Mouse (Mus musculus) liver, embryonic 11.5 days (tissue): ENCODE measurements at regions not wholly inside any gene's neighbourhood (a gene's known extent, or its start where the extent isn't known, plus 50 kb on each side); places are given as distances from the start of the nearest gene placed in this dataset.

ENCODE experiments used
- ATAC-seq: fragments of 200-750 bp; cut with Nextera tagmentation; replicated peaks from 2 replicates; pipeline ENCODE4 v1.8.0; 2017; ENCODE audit warnings: moderate number of reproducible peaks, mild to moderate bottlenecking, moderate TSS enrichment, moderate library complexity; ENCODE audit not compliant: low FRiP score
- DNase-seq: peaks from one replicate; pipeline ENCODE4 v3.0.0-alpha.2; 2017; ENCODE audit warnings: low spot score
- H3K27ac ChIP-seq: fragments of 300-500 bp; sonication (generic); 2 replicates; pipeline ENCODE4 v1.5.1; 2014; ENCODE audit warnings: mild to moderate bottlenecking, low read depth, low read length, control low read depth
- H3K27me3 ChIP-seq: fragments of 300-500 bp; sonication (generic); replicated peaks from 2 replicates; pipeline ENCODE4 v1.6.1; 2014; ENCODE audit warnings: low read length, mixed read lengths; ENCODE audit not compliant: control insufficient read depth, insufficient read depth
- H3K36me3 ChIP-seq: fragments of 300-500 bp; sonication (generic); 2 replicates; pipeline ENCODE4 v1.6.1; 2014; ENCODE audit warnings: mild to moderate bottlenecking, low read length, moderate library complexity, mixed read lengths; ENCODE audit not compliant: control insufficient read depth, insufficient read depth
- H3K4me1 ChIP-seq: fragments of 300-500 bp; sonication (generic); replicated peaks from 2 replicates; pipeline ENCODE4 v1.6.1; 2014; ENCODE audit warnings: low read length, mixed read lengths; ENCODE audit not compliant: control insufficient read depth, insufficient read depth
- H3K4me2 ChIP-seq: fragments of 300-500 bp; sonication (generic); 2 replicates; pipeline ENCODE4 v1.6.1; 2014; ENCODE audit warnings: mild to moderate bottlenecking, control low read depth, moderate library complexity
- H3K4me3 ChIP-seq: fragments of 300-500 bp; sonication (generic); 2 replicates; pipeline ENCODE4 v1.5.1; 2014; ENCODE audit warnings: low read depth, low read length, control low read depth
- H3K9ac ChIP-seq: fragments of 300-500 bp; sonication (generic); 2 replicates; pipeline ENCODE4 v1.6.1; 2014; ENCODE audit warnings: low read depth, low read length, control low read depth
- H3K9me3 ChIP-seq: fragments of 300-500 bp; sonication (generic); 2 replicates; pipeline ENCODE4 v1.6.1; 2016; ENCODE audit warnings: low read length, inconsistent platforms, mixed read lengths; ENCODE audit not compliant: control insufficient read depth
- WGBS: fragments of 180-500 bp; shearing (Covaris S2); extraction: QIAGEN DNeasy Blood & Tissue Kit; methylation state at CpG from one replicate; pipeline ENCODE4 v1.1.7; 2014; 5-methylcytosine and 5-hydroxymethylcytosine counted together

GRCm38 (mm10) chr12:106822311-106822710, 666.1 kb upstream of the 3110018I06Rik start:
- H3K4me2 ChIP-seq: no peak overlapping the region
- no peak overlapping the region for H3K9ac ChIP-seq
- no peaks in the 10 kb centered on the region for H3K4me1 ChIP-seq
- 66% methylated on average over 4 of the region's 4 CpGs for WGBS
- no peaks in the 10 kb centered on the region for H3K36me3 ChIP-seq
- no peaks in the 10 kb centered on the region for H3K9me3 ChIP-seq
- DNase-seq (no peak), ATAC-seq (no peak)
- no peak overlapping the region for H3K4me3 ChIP-seq
- no peak overlapping the region for H3K27ac ChIP-seq
- H3K27me3 ChIP-seq: no peaks in the 10 kb centered on the region; the same call in 1 of the 2 replicates

- H3K4me1 ChIP-seq: no peaks in the 10 kb centered on the region
- H3K9me3 ChIP-seq: no peaks in the 10 kb centered on the region
- H3K36me3 ChIP-seq: no peaks in the 10 kb centered on the region
- DNase-seq: no peak
- H3K27me3 ChIP-seq: no peaks in the 10 kb centered on the region; the same call in 1 of the 2 replicates
- no peak for ATAC-seq
- no peak overlapping the region for H3K9ac ChIP-seq
- 28% methylated on average over 3 of the region's 3 CpGs for WGBS
- H3K4me2 ChIP-seq: no peak overlapping the region
- no peak overlapping the region for H3K4me3 ChIP-seq
- H3K27ac ChIP-seq: no peak overlapping the region
Measured at GRCm38 (mm10) chr12:106828542-106828941, 659.9 kb upstream of the 3110018I06Rik start.

GRCm38 (mm10) chr12:106829323-106829722, 659.1 kb upstream of the 3110018I06Rik start:
- no peaks in the 10 kb centered on the region for H3K4me1 ChIP-seq
- ATAC-seq: no peak
- H3K4me3 ChIP-seq: no peak overlapping the region
- no peaks in the 10 kb centered on the region; the same call in 1 of the 2 replicates for H3K27me3 ChIP-seq
- 22% methylated on average over 9 of the region's 9 CpGs for WGBS
- no peaks in the 10 kb centered on the region for H3K36me3 ChIP-seq
- H3K4me2 ChIP-seq: no peak overlapping the region
- no peak overlapping the region for H3K27ac ChIP-seq
- no peak for DNase-seq
- H3K9ac ChIP-seq: no peak overlapping the region
- H3K9me3 ChIP-seq: no peaks in the 10 kb centered on the region

- Histone ChIP-seq H3K4me2 (no peak overlapping the region), H3K4me3 (no peak overlapping the region), H3K4me1 (no peaks in the 10 kb centered on the region), H3K27ac (no peak overlapping the region), H3K27me3 (no peaks in the 10 kb centered on the region), H3K36me3 (no peaks in the 10 kb centered on the region), H3K9me3 (no peaks in the 10 kb centered on the region), H3K9ac (no peak overlapping the region)
- ATAC-seq (no peak), DNase-seq (no peak)
- 66% methylated on average over 3 of the region's 3 CpGs for WGBS
Measured at GRCm38 (mm10) chr12:106835241-106835640, 653.2 kb upstream of the 3110018I06Rik start.

- DNase-seq: no peak
- no peaks in the 10 kb centered on the region for H3K27me3 ChIP-seq
- ATAC-seq: no peak
- 49% methylated on average over 5 of the region's 5 CpGs for WGBS
- H3K27ac ChIP-seq: no peak overlapping the region
- no peak overlapping the region for H3K9ac ChIP-seq
- no peak overlapping the region for H3K4me2 ChIP-seq
- H3K9me3 ChIP-seq: no peaks in the 10 kb centered on the region
- no peak overlapping the region for H3K4me3 ChIP-seq
- no peaks in the 10 kb centered on the region for H3K4me1 ChIP-seq
- H3K36me3 ChIP-seq: no peaks in the 10 kb centered on the region
Measured at GRCm38 (mm10) chr12:106839618-106840017, 648.8 kb upstream of the 3110018I06Rik start.

GRCm38 (mm10) chr12:106840150-106840651, 648.2 kb upstream of the 3110018I06Rik start:
- Histone ChIP-seq H3K27me3 (no peaks in the 10 kb centered on the region), H3K9ac (no peak overlapping the region), H3K4me3 (no peak overlapping the region), H3K4me2 (no peak overlapping the region), H3K9me3 (no peaks in the 10 kb centered on the region), H3K36me3 (no peaks in the 10 kb centered on the region), H3K27ac (no peak overlapping the region), H3K4me1 (no peaks in the 10 kb centered on the region)
- ATAC-seq: no peak
- no peak for DNase-seq
- WGBS: 59% methylated on average over 9 of the region's 9 CpGs

GRCm38 (mm10) chr12:106841996-106842395, 646.4 kb upstream of the 3110018I06Rik start:
- Histone ChIP-seq H3K9ac (no peak overlapping the region), H3K27me3 (no peaks in the 10 kb centered on the region), H3K36me3 (no peaks in the 10 kb centered on the region), H3K4me2 (no peak overlapping the region), H3K4me1 (no peaks in the 10 kb centered on the region), H3K27ac (no peak overlapping the region), H3K4me3 (no peak overlapping the region), H3K9me3 (no peaks in the 10 kb centered on the region)
- WGBS: 70% methylated on average over 8 of the region's 8 CpGs
- DNase-seq (no peak), ATAC-seq (no peak)

GRCm38 (mm10) chr12:106842396-106842795, 646.0 kb upstream of the 3110018I06Rik start:
- H3K4me1 ChIP-seq: no peaks in the 10 kb centered on the region
- DNase-seq (no peak), ATAC-seq (no peak)
- no peak overlapping the region for H3K4me3 ChIP-seq
- 61% methylated on average over 8 of the region's 8 CpGs for WGBS
- H3K27me3 ChIP-seq: no peaks in the 10 kb centered on the region
- H3K4me2 ChIP-seq: no peak overlapping the region
- H3K27ac ChIP-seq: no peak overlapping the region
- H3K9ac ChIP-seq: no peak overlapping the region
- no peaks in the 10 kb centered on the region for H3K9me3 ChIP-seq
- no peaks in the 10 kb centered on the region for H3K36me3 ChIP-seq

GRCm38 (mm10) chr12:106851666-106852065, 636.8 kb upstream of the 3110018I06Rik start:
- WGBS: 74% methylated on average over 4 of the region's 4 CpGs
- Histone ChIP-seq H3K27ac (no peak overlapping the region), H3K4me2 (no peak overlapping the region), H3K4me1 (no peaks in the 10 kb centered on the region), H3K9me3 (no peaks in the 10 kb centered on the region), H3K9ac (no peak overlapping the region), H3K27me3 (no peaks in the 10 kb centered on the region), H3K4me3 (no peak overlapping the region), H3K36me3 (no peaks in the 10 kb centered on the region)
- no peak for ATAC-seq
- DNase-seq: no peak
